Mouse (Mus musculus): ENCODE data around the gene Ccdc85c. TPM values are rescaled to one million over a fixed set of nuclear protein-coding genes. Genes with fewer than 3 reads are reported as not detected.

The Ccdc85c gene
- polyA plus RNA-seq, 1 experiment from 2014 or later = 9.3 TPM

GRCm38 (mm10) chr12:108259322-108260049 lies 15.7 kb downstream of the Ccdc85c start:
- no peak overlapping the region for H3K4me3 ChIP-seq (replicated peaks)
- WGBS = 88% methylated on average over 24 of the region's 24 CpGs
- no peak for ATAC-seq
- H3K9ac ChIP-seq = no peak overlapping the region
- no peaks in the 10 kb centered on the region for H3K36me3 ChIP-seq
- H3K27ac ChIP-seq = no peak overlapping the region
- H3K4me1 ChIP-seq (replicated peaks) = peaks cover 37% of the 10 kb centered on the region
- no peaks in the 10 kb centered on the region for H3K9me3 ChIP-seq
- H3K27me3 ChIP-seq (replicated peaks) = no peaks in the 10 kb centered on the region
- H3K4me2 ChIP-seq (replicated peaks) = no peak overlapping the region

- Histone ChIP-seq H3K27me3 (replicated peaks) (no peaks in the 10 kb centered on the region), H3K9ac (no peak overlapping the region), H3K9me3 (no peaks in the 10 kb centered on the region), H3K27ac (no peak overlapping the region), H3K36me3 (no peaks in the 10 kb centered on the region), H3K4me1 (replicated peaks) (peaks cover 46% of the 10 kb centered on the region), H3K4me3 (replicated peaks) (no peak overlapping the region), H3K4me2 (replicated peaks) (no peak overlapping the region)
- WGBS = 67% methylated on average over 10 of the region's 10 CpGs
- ATAC-seq = no peak
Observed at GRCm38 (mm10) chr12:108256734-108257133, 18.5 kb downstream of the Ccdc85c start.

- H3K27me3 ChIP-seq (replicated peaks) = no peaks in the 10 kb centered on the region
- H3K4me3 ChIP-seq (replicated peaks) = no peak overlapping the region
- ATAC-seq = no peak
- peaks cover 44% of the 10 kb centered on the region for H3K4me1 ChIP-seq (replicated peaks)
- H3K9ac ChIP-seq = no peak overlapping the region
- H3K27ac ChIP-seq = 0 out of 2 replicates have a peak overlapping the region, but pooled peaks have one; percentile 48
- 36% methylated on average over 5 of the region's 5 CpGs for WGBS
- H3K36me3 ChIP-seq = no peaks in the 10 kb centered on the region
- no peaks in the 10 kb centered on the region for H3K9me3 ChIP-seq
- H3K4me2 ChIP-seq (replicated peaks) = no peak overlapping the region
Observed at GRCm38 (mm10) chr12:108255960-108256359, 19.3 kb downstream of the Ccdc85c start.

- Histone ChIP-seq H3K9ac (no peak overlapping the region), H3K9me3 (no peaks in the 10 kb centered on the region), H3K36me3 (no peaks in the 10 kb centered on the region), H3K4me2 (replicated peaks) (0 out of 2 replicates have a peak overlapping the region, but pooled peaks have one; percentile 14), H3K27ac (peak overlapping the region; percentile 27; the same call in 1 of the 2 replicates), H3K4me1 (replicated peaks) (peaks cover 44% of the 10 kb centered on the region), H3K27me3 (replicated peaks) (no peaks in the 10 kb centered on the region), H3K4me3 (replicated peaks) (no peak overlapping the region)
- no peak for ATAC-seq
- WGBS = 31% methylated on average over 8 of the region's 8 CpGs
Observed at GRCm38 (mm10) chr12:108255511-108255919, 19.7 kb downstream of the Ccdc85c start.

GRCm38 (mm10) chr12:108253042-108253441 lies 22.2 kb downstream of the Ccdc85c start:
- Histone ChIP-seq H3K4me1 (replicated peaks) (peaks cover 64% of the 10 kb centered on the region), H3K4me2 (replicated peaks) (0 out of 2 replicates have a peak overlapping the region, but pooled peaks have one; percentile 40), H3K9ac (no peak overlapping the region), H3K9me3 (no peaks in the 10 kb centered on the region), H3K4me3 (replicated peaks) (no peak overlapping the region), H3K27ac (peak overlapping the region; percentile 90), H3K27me3 (replicated peaks) (no peaks in the 10 kb centered on the region), H3K36me3 (no peaks in the 10 kb centered on the region)
- 69% methylated on average over 12 of the region's 12 CpGs for WGBS
- no peak for ATAC-seq

GRCm38 (mm10) chr12:108251825-108252542 lies 23.2 kb downstream of the Ccdc85c start:
- 61% methylated on average over 15 of the region's 15 CpGs for WGBS
- Histone ChIP-seq H3K9ac (no peak overlapping the region), H3K4me1 (replicated peaks) (peaks cover 72% of the 10 kb centered on the region), H3K4me3 (replicated peaks) (no peak overlapping the region), H3K9me3 (no peaks in the 10 kb centered on the region), H3K27me3 (replicated peaks) (no peaks in the 10 kb centered on the region), H3K36me3 (no peaks in the 10 kb centered on the region), H3K27ac (peak overlapping the region; percentile 90), H3K4me2 (replicated peaks) (peak overlapping the region; percentile 40)
- peak; percentile 82 for ATAC-seq

GRCm38 (mm10) chr12:108251034-108251792 lies 24.0 kb downstream of the Ccdc85c start:
- H3K4me2 ChIP-seq (replicated peaks) = peak overlapping the region; percentile 1
- peak; percentile 67 for ATAC-seq

GRCm38 (mm10) chr12:108249522-108249921 lies 25.7 kb downstream of the Ccdc85c start:
- no peaks in the 10 kb centered on the region for H3K9me3 ChIP-seq
- peak; percentile 37 for ATAC-seq

More at GRCm38 (mm10) chr12:108251034-108251792, 24.0 kb downstream of the Ccdc85c start:
- no peaks in the 10 kb centered on the region for H3K9me3 ChIP-seq
- H3K27ac ChIP-seq = peak overlapping the region; percentile 67; the same call in 1 of the 2 replicates
- H3K27me3 ChIP-seq (replicated peaks) = no peaks in the 10 kb centered on the region
- no peak overlapping the region for H3K4me3 ChIP-seq (replicated peaks)
- H3K9ac ChIP-seq = no peak overlapping the region
- 77% methylated on average over 29 of the region's 31 CpGs for WGBS
- no peaks in the 10 kb centered on the region for H3K36me3 ChIP-seq
- H3K4me1 ChIP-seq (replicated peaks) = peaks cover 71% of the 10 kb centered on the region

GRCm38 (mm10) chr12:108249019-108249418 lies 26.2 kb downstream of the Ccdc85c start:
- ATAC-seq = no peak
- Histone ChIP-seq H3K4me2 (replicated peaks) (peak overlapping the region; percentile 30), H3K4me1 (replicated peaks) (peaks cover 78% of the 10 kb centered on the region), H3K4me3 (replicated peaks) (no peak overlapping the region), H3K27ac (no peak overlapping the region), H3K27me3 (replicated peaks) (no peaks in the 10 kb centered on the region), H3K9me3 (no peaks in the 10 kb centered on the region), H3K9ac (no peak overlapping the region), H3K36me3 (no peaks in the 10 kb centered on the region)
- 94% methylated on average over 8 of the region's 8 CpGs for WGBS

More at GRCm38 (mm10) chr12:108249522-108249921, 25.7 kb downstream of the Ccdc85c start:
- peak overlapping the region; percentile 30 for H3K4me2 ChIP-seq (replicated peaks)
- no peaks in the 10 kb centered on the region for H3K27me3 ChIP-seq (replicated peaks)
- no peak overlapping the region for H3K9ac ChIP-seq
- WGBS = 41% methylated on average over 10 of the region's 10 CpGs
- peaks cover 77% of the 10 kb centered on the region for H3K4me1 ChIP-seq (replicated peaks)
- no peaks in the 10 kb centered on the region for H3K36me3 ChIP-seq
- H3K27ac ChIP-seq = 0 out of 2 replicates have a peak overlapping the region, but pooled peaks have one; percentile 36
- H3K4me3 ChIP-seq (replicated peaks) = no peak overlapping the region

- Histone ChIP-seq H3K4me2 (replicated peaks) (no peak overlapping the region), H3K4me3 (replicated peaks) (no peak overlapping the region), H3K9me3 (no peaks in the 10 kb centered on the region), H3K36me3 (no peaks in the 10 kb centered on the region), H3K27me3 (replicated peaks) (no peaks in the 10 kb centered on the region), H3K9ac (no peak overlapping the region), H3K4me1 (replicated peaks) (peaks cover 66% of the 10 kb centered on the region), H3K27ac (peak overlapping the region; percentile 48)
- 79% methylated on average over 10 of the region's 10 CpGs for WGBS
- no peak for ATAC-seq
Observed at GRCm38 (mm10) chr12:108246759-108247500, 28.3 kb downstream of the Ccdc85c start.

GRCm38 (mm10) chr12:108245579-108245978 lies 29.6 kb downstream of the Ccdc85c start:
- peak overlapping the region; percentile 23; the same call in 1 of the 2 replicates for H3K4me2 ChIP-seq (replicated peaks)
- H3K36me3 ChIP-seq = no peaks in the 10 kb centered on the region
- no peaks in the 10 kb centered on the region for H3K27me3 ChIP-seq (replicated peaks)
- H3K4me1 ChIP-seq (replicated peaks) = peaks cover 77% of the 10 kb centered on the region
- ATAC-seq = no peak
- 50% methylated on average over 9 of the region's 9 CpGs for WGBS
- H3K4me3 ChIP-seq (replicated peaks) = no peak overlapping the region
- no peaks in the 10 kb centered on the region for H3K9me3 ChIP-seq
- H3K27ac ChIP-seq = no peak overlapping the region
- H3K9ac ChIP-seq = no peak overlapping the region

Data from intestine, embryonic 15.5 days (tissue).